Mouse (Mus musculus) granulocyte monocyte progenitor cell, adult 5-6 weeks (primary cell): ENCODE results near the gene H2-Q7. TPM values are rescaled to one million over a fixed set of nuclear protein-coding genes. Genes with fewer than 3 reads are reported as not detected.

Experiments used
- total RNA-seq, 2 experiments: library from RNA; stranded (forward) in 1 of 2; stranded (reverse) in 1 of 2; fragments of 200-712, 200-1000 nt in 1 of 2; fragments of >200 nt in 1 of 2; fragmentation: Nextera tagmentation in 1 of 2; gene quantifications; 2 replicates each; pipeline ENCODE4 v1.2.3; 2014 to 2017

Gene H2-Q7
- total RNA-seq, 2 experiments from 2014 or later, result 31.9 to 32.8 TPM

Other genes with a start within 250 kb of the H2-Q7 start
- gene Ltb, start 244.7 kb upstream of the H2-Q7 start, total RNA-seq (2014; fragmentation: Nextera tagmentation), result 1.6 TPM in 1 of 2 replicates, not detected in the other
- 0.41 and 0.99 TPM in 2 replicates for gene Ltb, start 244.7 kb upstream of the H2-Q7 start, total RNA-seq (2017)
- 5.9 and 12.2 TPM in 2 replicates for gene Tnf, start 237.1 kb upstream of the H2-Q7 start, total RNA-seq (2014; fragmentation: Nextera tagmentation)
- 13.1 and 15.2 TPM in 2 replicates for gene Tnf, start 237.1 kb upstream of the H2-Q7 start, total RNA-seq (2017)
- gene Lta, start 233.8 kb upstream of the H2-Q7 start, total RNA-seq (2014; fragmentation: Nextera tagmentation), result not detected in 2 replicates
- gene Lta, start 233.8 kb upstream of the H2-Q7 start, total RNA-seq (2017), result not detected in 2 replicates
- gene Gm16181, start 218.3 kb upstream of the H2-Q7 start, total RNA-seq (2014; fragmentation: Nextera tagmentation), result not detected in 2 replicates
- gene Gm16181, start 218.3 kb upstream of the H2-Q7 start, total RNA-seq (2017), result 0.82 TPM in 1 of 2 replicates, not detected in the other
- gene Atp6v1g2, start 205.5 kb upstream of the H2-Q7 start, total RNA-seq (2014; fragmentation: Nextera tagmentation), result 10.0 and 11.7 TPM in 2 replicates
- 2.0 and 3.9 TPM in 2 replicates for gene Atp6v1g2, start 205.5 kb upstream of the H2-Q7 start, total RNA-seq (2017)
- 4.5 and 5.2 TPM in 2 replicates for gene Nfkbil1, start 203.4 kb upstream of the H2-Q7 start, total RNA-seq (2014; fragmentation: Nextera tagmentation)
- gene Nfkbil1, start 203.4 kb upstream of the H2-Q7 start, total RNA-seq (2017), result 5.3 and 5.9 TPM in 2 replicates
- 411 and 417 TPM in 2 replicates for gene Ddx39b, start 197.4 kb upstream of the H2-Q7 start, total RNA-seq (2014; fragmentation: Nextera tagmentation)
- 175 and 187 TPM in 2 replicates for gene Ddx39b, start 197.4 kb upstream of the H2-Q7 start, total RNA-seq (2017)
- gene H2-D1, start 176.4 kb upstream of the H2-Q7 start, total RNA-seq (2014; fragmentation: Nextera tagmentation), result 275 and 369 TPM in 2 replicates
- 399 and 416 TPM in 2 replicates for gene H2-D1, start 176.4 kb upstream of the H2-Q7 start, total RNA-seq (2017)
- not detected in 2 replicates for gene H2-Q1, start 118.8 kb upstream of the H2-Q7 start, total RNA-seq (2014; fragmentation: Nextera tagmentation)
- not detected in 2 replicates for gene H2-Q1, start 118.8 kb upstream of the H2-Q7 start, total RNA-seq (2017)
- 0.45 TPM in 1 of 2 replicates, not detected in the other for gene H2-Q2, start 96.9 kb upstream of the H2-Q7 start, total RNA-seq (2014; fragmentation: Nextera tagmentation)
- gene H2-Q2, start 96.9 kb upstream of the H2-Q7 start, total RNA-seq (2017), result not detected in 2 replicates
- gene H2-Q4, start 59.5 kb upstream of the H2-Q7 start, total RNA-seq (2014; fragmentation: Nextera tagmentation), result 8.3 and 15.5 TPM in 2 replicates
- 19.5 and 23.4 TPM in 2 replicates for gene H2-Q4, start 59.5 kb upstream of the H2-Q7 start, total RNA-seq (2017)
- gene H2-Q6, start 14.3 kb upstream of the H2-Q7 start, total RNA-seq (2014; fragmentation: Nextera tagmentation), result 23.1 and 29.0 TPM in 2 replicates
- gene H2-Q6, start 14.3 kb upstream of the H2-Q7 start, total RNA-seq (2017), result 30.8 and 35.5 TPM in 2 replicates
- 0.36 and 1.0 TPM in 2 replicates for gene H2-Q10, start 30.9 kb downstream of the H2-Q7 start, total RNA-seq (2014; fragmentation: Nextera tagmentation)
- gene H2-Q10, start 30.9 kb downstream of the H2-Q7 start, total RNA-seq (2017), result 0.22 TPM in 1 of 2 replicates, not detected in the other
- gene Pou5f1, start 66.9 kb downstream of the H2-Q7 start, total RNA-seq (2014; fragmentation: Nextera tagmentation), result 0.92 TPM in 1 of 2 replicates, not detected in the other
- not detected in 2 replicates for gene Pou5f1, start 66.9 kb downstream of the H2-Q7 start, total RNA-seq (2017)
- 20.3 and 23.9 TPM in 2 replicates for gene Tcf19, start 77.7 kb downstream of the H2-Q7 start, total RNA-seq (2014; fragmentation: Nextera tagmentation)
- gene Tcf19, start 77.7 kb downstream of the H2-Q7 start, total RNA-seq (2017), result 5.3 and 8.6 TPM in 2 replicates
- gene Cchcr1, start 77.9 kb downstream of the H2-Q7 start, total RNA-seq (2014; fragmentation: Nextera tagmentation), result 1.0 and 14.4 TPM in 2 replicates
- 2.7 and 5.3 TPM in 2 replicates for gene Cchcr1, start 77.9 kb downstream of the H2-Q7 start, total RNA-seq (2017)
- gene Psors1c2, start 94.0 kb downstream of the H2-Q7 start, total RNA-seq (2014; fragmentation: Nextera tagmentation), result not detected in 2 replicates
- not detected in 2 replicates for gene Psors1c2, start 94.0 kb downstream of the H2-Q7 start, total RNA-seq (2017)
- not detected in 2 replicates for gene Cdsn, start 113.0 kb downstream of the H2-Q7 start, total RNA-seq (2014; fragmentation: Nextera tagmentation)
- gene Cdsn, start 113.0 kb downstream of the H2-Q7 start, total RNA-seq (2017), result not detected in 2 replicates
- gene 2300002M23Rik, start 128.3 kb downstream of the H2-Q7 start, total RNA-seq (2014; fragmentation: Nextera tagmentation), result not detected in 2 replicates
- gene 2300002M23Rik, start 128.3 kb downstream of the H2-Q7 start, total RNA-seq (2017), result not detected in 2 replicates
- gene Sfta2, start 162.4 kb downstream of the H2-Q7 start, total RNA-seq (2014; fragmentation: Nextera tagmentation), result not detected in 2 replicates
- gene Sfta2, start 162.4 kb downstream of the H2-Q7 start, total RNA-seq (2017), result not detected in 2 replicates
- gene Gm9573, start 187.5 kb downstream of the H2-Q7 start, total RNA-seq (2014; fragmentation: Nextera tagmentation), result not detected in 2 replicates
- not detected in 2 replicates for gene Gm9573, start 187.5 kb downstream of the H2-Q7 start, total RNA-seq (2017)
- gene Mucl3, start 204.5 kb downstream of the H2-Q7 start, total RNA-seq (2014; fragmentation: Nextera tagmentation), result not detected in 2 replicates
- gene Mucl3, start 204.5 kb downstream of the H2-Q7 start, total RNA-seq (2017), result not detected in 2 replicates
- 7.3 and 30.1 TPM in 2 replicates for gene Vars2, start 228.4 kb downstream of the H2-Q7 start, total RNA-seq (2014; fragmentation: Nextera tagmentation)
- gene Vars2, start 228.4 kb downstream of the H2-Q7 start, total RNA-seq (2017), result 7.8 and 16.2 TPM in 2 replicates
- gene Gtf2h4, start 234.6 kb downstream of the H2-Q7 start, total RNA-seq (2014; fragmentation: Nextera tagmentation), result 20.3 and 41.9 TPM in 2 replicates
- 32.6 and 40.4 TPM in 2 replicates for gene Gtf2h4, start 234.6 kb downstream of the H2-Q7 start, total RNA-seq (2017)